Mouse (Mus musculus) ES-Bruce4 (cell line): ENCODE results near the gene Nr6a1.

ENCODE experiments used
- CTCF ChIP-seq: IDR thresholded peaks from one replicate; pipeline ENCODE4 v1.8.1; 2011; ENCODE audit warnings: low read depth, low read length
- EP300 ChIP-seq: IDR thresholded peaks from 2 replicates; pipeline ENCODE4 v1.6.1; 2011; ENCODE audit warnings: low read depth, low read length; ENCODE audit not compliant: insufficient read depth
- POLR2A ChIP-seq: IDR thresholded peaks from one replicate; pipeline ENCODE4 v1.8.1; 2011; ENCODE audit warnings: low read length; ENCODE audit not compliant: insufficient read depth

DNA sequence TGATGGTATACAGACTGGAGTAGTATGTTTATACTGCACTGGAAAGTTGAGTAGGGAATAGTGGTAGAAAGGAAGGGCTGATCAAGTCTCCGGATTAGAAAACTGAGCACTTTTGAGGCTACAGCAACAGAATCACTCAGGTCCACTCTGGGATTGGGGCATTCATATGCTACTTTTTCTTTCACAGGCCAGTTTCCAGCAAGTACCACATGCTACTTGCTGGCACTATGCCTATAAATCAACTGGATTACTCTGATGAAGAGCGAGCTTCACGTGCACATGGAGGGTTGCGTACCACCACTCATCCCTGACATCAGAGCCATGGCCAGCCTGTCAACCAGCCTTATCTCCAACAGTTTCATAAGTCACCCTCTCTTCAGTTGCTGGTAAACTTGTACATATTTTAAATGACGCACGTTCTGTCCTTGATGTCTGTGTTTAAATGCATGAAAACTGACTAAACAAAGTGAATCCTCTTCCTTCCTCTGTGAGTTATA is 197.1 kb downstream of the Nr6a1 start:
- no peak for TF ChIP-seq CTCF
- TF ChIP-seq POLR2A: no peak
- TF ChIP-seq EP300: no peak
